Mouse (Mus musculus): Measurements from ENCODE around the gene C9. TPM values are rescaled to one million over a fixed set of nuclear protein-coding genes. Genes with fewer than 3 reads are reported as not detected.

Gene C9
- polyA plus RNA-seq, 1 experiment from 2014 or later, result not detected

DNA sequence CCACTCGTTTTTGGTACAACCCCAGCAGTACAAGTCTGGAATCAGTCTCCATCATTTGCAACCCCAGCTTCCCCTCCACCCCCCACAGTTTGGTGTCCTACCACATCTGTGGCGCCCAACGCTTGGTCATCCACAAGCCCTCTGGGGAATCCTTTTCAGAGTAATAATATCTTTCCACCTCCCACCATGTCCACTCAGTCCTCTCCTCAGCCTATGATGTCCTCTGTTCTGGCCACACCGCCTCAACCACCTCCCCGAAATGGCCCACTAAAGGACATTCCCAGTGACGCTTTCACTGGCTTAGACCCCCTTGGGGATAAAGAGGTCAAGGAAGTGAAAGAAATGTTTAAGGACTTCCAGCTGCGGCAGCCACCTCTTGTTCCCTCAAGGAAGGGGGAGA, 9.8 kb upstream of the C9 start:
- no peaks in the 10 kb centered on the region for H3K9me3 ChIP-seq
- H3K9ac ChIP-seq, result no peak overlapping the region
- H3K36me3 ChIP-seq (replicated peaks), result no peaks in the 10 kb centered on the region
- H3K4me2 ChIP-seq, result no peak overlapping the region
- H3K27me3 ChIP-seq, result no peaks in the 10 kb centered on the region
- H3K27ac ChIP-seq, result no peak overlapping the region
- no peak overlapping the region for H3K4me3 ChIP-seq (replicated peaks)
- peaks cover 6% of the 10 kb centered on the region; the same call in 1 of the 2 replicates for H3K4me1 ChIP-seq
- WGBS, result 92% methylated on average over 7 of the region's 7 CpGs
- no peak for ATAC-seq (ENCODE audit: low FRiP score)

DNA sequence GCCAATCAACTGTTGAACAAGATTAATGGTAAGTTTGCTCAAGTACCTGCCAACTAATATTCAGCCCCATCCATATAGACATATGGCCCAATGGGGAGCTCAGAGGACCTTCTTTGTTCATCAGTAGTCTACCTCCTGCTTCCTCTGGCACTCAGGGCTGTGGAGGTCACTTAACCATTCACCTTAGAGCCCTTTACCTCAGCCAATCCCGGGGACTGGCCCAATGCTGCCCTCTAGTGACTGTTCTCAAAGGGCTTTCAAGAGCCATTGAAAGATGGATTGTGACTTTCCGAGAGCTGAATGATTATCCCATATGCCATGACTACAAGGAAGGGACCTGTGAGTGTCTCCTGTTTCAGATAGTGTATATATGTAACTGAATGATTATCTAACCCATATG, 9.4 kb upstream of the C9 start:
- H3K4me3 ChIP-seq (replicated peaks), result no peak overlapping the region
- H3K36me3 ChIP-seq (replicated peaks), result no peaks in the 10 kb centered on the region
- H3K27ac ChIP-seq, result no peak overlapping the region
- ATAC-seq (ENCODE audit: low FRiP score), result no peak
- H3K27me3 ChIP-seq, result no peaks in the 10 kb centered on the region
- WGBS, result 65% methylated on average over 2 of the region's 2 CpGs
- H3K4me2 ChIP-seq, result no peak overlapping the region
- H3K9me3 ChIP-seq, result no peaks in the 10 kb centered on the region
- H3K4me1 ChIP-seq, result peaks cover 6% of the 10 kb centered on the region; the same call in 1 of the 2 replicates
- H3K9ac ChIP-seq, result no peak overlapping the region

DNA sequence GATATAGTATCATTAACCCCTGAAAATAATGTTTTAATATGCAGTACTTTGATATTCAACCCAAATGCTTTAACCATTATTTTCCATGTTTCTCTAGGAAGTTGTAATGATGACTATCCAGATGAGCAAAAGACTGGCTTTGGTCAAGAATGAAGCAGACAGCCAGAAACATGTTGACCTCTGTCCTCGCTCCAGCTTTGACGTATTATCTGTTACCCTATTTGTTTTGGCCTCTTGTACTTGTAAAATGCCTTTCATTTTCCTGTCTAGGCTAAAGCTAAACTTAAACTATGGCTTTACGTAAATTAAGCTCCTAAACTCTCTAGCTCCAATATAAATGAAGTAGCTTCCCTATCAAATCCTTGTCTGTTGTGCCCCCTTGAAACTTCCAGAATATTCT, 6.4 kb upstream of the C9 start:
- Histone ChIP-seq H3K9ac (no peak overlapping the region), H3K36me3 (replicated peaks) (no peaks in the 10 kb centered on the region), H3K4me1 (no peaks in the 10 kb centered on the region; the same call in 1 of the 2 replicates), H3K27ac (no peak overlapping the region), H3K4me3 (replicated peaks) (no peak overlapping the region), H3K4me2 (no peak overlapping the region), H3K27me3 (no peaks in the 10 kb centered on the region), H3K9me3 (no peaks in the 10 kb centered on the region)
- no peak for ATAC-seq (ENCODE audit: low FRiP score)
- 97% methylated on average over 3 of the region's 3 CpGs for WGBS

DNA sequence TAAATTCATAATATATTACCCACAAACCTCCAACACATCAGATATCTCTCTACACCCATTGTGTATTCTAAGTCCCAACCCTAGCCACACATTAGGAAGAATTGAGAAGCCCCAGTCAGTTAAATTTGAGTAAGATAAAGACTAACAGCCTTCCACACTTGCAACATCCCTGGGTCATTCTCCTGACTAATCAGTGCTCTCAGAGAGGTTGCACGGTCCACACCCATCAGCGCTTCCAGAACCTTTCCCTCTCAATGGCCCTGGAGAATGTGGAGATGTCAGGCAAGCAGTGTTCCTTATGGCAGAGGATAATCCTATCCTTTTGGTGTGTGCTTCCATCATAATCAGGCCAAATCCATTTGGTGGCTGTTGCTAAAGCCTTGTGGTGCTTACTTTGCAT, 675 bp upstream of the C9 start:
- no peak for ATAC-seq (ENCODE audit: low FRiP score)
- Histone ChIP-seq H3K9me3 (no peaks in the 10 kb centered on the region), H3K9ac (no peak overlapping the region), H3K4me1 (peaks cover 10% of the 10 kb centered on the region), H3K4me2 (no peak overlapping the region), H3K27me3 (no peaks in the 10 kb centered on the region), H3K4me3 (replicated peaks) (no peak overlapping the region), H3K36me3 (replicated peaks) (no peaks in the 10 kb centered on the region), H3K27ac (no peak overlapping the region)
- WGBS, result 94% methylated on average over 2 of the region's 2 CpGs

DNA sequence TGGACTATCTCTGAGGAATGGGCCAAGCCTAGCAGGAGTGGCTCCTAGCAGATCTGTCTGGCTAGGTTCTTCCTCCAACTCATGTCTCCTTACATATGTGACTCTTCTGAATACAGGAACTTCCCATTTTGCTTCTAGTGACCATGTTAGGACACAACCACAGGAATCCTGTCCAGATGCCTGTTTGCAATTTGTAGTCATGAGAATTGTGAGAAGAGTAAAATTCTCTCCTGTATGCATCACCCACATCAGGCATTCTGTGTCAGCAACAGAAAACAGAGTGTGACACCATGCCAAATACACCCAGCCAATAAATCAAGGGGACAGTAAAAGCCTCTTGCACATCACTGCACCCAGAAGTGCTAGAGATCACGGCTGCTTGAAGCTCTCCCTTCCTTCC, 1.1 kb downstream of the C9 start:
- 75% methylated on average over 1 of the region's 1 CpGs for WGBS
- ATAC-seq (ENCODE audit: low FRiP score), result no peak

DNA sequence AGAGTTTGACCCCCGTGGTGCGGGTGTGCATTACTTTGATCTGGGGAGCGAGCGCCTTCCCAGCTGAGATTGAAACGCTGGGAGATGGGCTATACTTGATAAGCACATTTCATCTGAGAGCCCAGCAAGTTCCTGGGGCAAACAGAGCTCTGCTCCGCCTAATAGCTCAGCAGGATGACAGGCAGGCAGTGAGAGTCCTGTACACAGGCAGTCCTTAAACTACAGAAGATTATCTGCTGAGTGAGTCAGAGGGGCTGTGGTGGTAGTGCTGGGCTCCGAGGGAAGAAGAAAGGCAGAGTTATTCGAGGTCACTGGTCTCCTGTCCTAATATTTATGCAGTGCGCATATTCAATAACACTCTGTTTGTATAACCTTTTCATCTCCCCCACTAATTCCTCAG, 3.8 kb downstream of the C9 start:
- no peak overlapping the region for H3K27ac ChIP-seq
- no peak overlapping the region for H3K9ac ChIP-seq
- 35% methylated on average over 9 of the region's 9 CpGs for WGBS
- no peaks in the 10 kb centered on the region for H3K27me3 ChIP-seq
- no peaks in the 10 kb centered on the region for H3K36me3 ChIP-seq (replicated peaks)
- ATAC-seq (ENCODE audit: low FRiP score), result 0 out of 2 replicates have a peak, but pooled peaks have one; percentile 55
- H3K9me3 ChIP-seq, result no peaks in the 10 kb centered on the region
- no peak overlapping the region for H3K4me3 ChIP-seq (replicated peaks)
- peaks cover 10% of the 10 kb centered on the region for H3K4me1 ChIP-seq
- H3K4me2 ChIP-seq, result no peak overlapping the region

More for the DNA sequence above, 1.1 kb downstream of the C9 start:
- H3K4me1 ChIP-seq, result peaks cover 10% of the 10 kb centered on the region
- H3K27ac ChIP-seq, result no peak overlapping the region
- no peaks in the 10 kb centered on the region for H3K27me3 ChIP-seq
- H3K4me3 ChIP-seq (replicated peaks), result no peak overlapping the region
- no peak overlapping the region for H3K4me2 ChIP-seq
- H3K36me3 ChIP-seq (replicated peaks), result no peaks in the 10 kb centered on the region
- no peaks in the 10 kb centered on the region for H3K9me3 ChIP-seq
- H3K9ac ChIP-seq, result no peak overlapping the region

DNA sequence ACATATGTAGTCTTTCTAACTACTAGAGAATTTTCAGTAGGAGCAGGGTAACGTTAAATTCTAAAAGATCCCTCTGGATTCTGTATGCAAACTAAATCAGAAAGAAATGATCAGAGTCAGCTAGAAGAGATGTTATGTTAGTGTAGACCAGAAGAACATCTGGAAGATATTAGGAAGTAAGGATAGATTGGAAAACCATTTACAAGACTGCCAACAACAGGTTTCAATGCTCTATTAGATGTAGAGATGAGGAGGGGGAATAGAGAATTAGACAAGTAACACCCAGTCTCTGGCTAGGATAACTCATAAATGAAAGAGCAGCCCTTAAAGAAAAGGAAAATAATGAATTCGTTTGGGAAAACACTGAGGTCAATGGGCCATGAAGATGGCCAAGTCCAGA, 9.3 kb downstream of the C9 start:
- Histone ChIP-seq H3K4me2 (no peak overlapping the region), H3K9me3 (no peaks in the 10 kb centered on the region), H3K27ac (no peak overlapping the region), H3K36me3 (replicated peaks) (no peaks in the 10 kb centered on the region), H3K4me3 (replicated peaks) (no peak overlapping the region), H3K27me3 (no peaks in the 10 kb centered on the region), H3K9ac (no peak overlapping the region), H3K4me1 (no peaks in the 10 kb centered on the region)
- 77% methylated on average over 2 of the region's 2 CpGs for WGBS
- no peak for ATAC-seq (ENCODE audit: low FRiP score)

DNA sequence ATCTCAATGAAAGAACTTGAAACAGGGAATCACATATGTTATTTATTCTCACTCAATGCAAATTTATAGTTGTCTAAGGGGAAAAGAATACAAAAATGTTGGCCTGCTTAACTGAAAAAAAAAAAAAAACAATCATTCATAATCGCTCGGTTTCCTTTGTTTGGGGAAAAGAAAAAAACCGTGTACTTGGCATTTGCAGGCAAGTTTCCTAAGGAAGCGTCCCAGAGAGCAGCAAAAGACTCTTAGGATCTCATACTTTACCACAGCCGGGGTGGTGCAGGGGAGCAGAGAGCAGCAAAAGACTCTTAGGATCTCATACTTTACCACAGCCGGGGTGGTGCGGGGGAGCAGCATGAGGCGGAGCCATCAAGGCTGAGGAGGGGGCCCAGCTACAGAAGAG, 16.3 kb downstream of the C9 start:
- 74% methylated on average over 8 of the region's 8 CpGs for WGBS
- Histone ChIP-seq H3K4me2 (no peak overlapping the region), H3K9me3 (no peaks in the 10 kb centered on the region), H3K4me3 (replicated peaks) (no peak overlapping the region), H3K27me3 (no peaks in the 10 kb centered on the region), H3K27ac (no peak overlapping the region), H3K9ac (no peak overlapping the region), H3K4me1 (no peaks in the 10 kb centered on the region), H3K36me3 (replicated peaks) (no peaks in the 10 kb centered on the region)
- ATAC-seq (ENCODE audit: low FRiP score), result no peak

DNA sequence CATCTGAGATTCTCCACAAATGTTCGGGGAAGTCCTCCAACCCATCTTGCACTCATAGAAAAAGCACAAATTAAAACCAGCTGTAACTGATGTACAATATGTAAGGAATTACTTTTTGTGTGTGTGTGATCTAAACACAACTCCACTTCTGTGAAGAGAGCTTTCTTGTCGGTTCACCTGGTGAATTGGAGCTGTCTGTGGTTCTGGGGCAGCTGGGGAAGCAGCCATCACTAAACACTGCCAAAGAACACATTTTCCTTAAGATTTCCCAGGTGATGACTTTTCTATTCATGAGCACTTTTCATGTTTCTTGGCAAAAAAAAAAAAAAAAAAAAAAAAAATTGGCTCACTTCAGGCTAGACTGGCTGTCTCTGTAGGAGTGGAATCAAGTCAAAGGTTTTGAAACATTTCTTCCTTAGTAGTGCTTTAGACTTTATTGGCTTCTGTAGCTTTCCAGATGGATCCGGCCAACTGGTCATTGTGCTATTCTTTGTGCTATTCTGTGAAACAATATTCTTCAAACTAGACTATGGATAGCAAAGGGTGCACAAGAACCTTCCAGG, 18.3 kb downstream of the C9 start:
- WGBS, result 86% methylated on average over 3 of the region's 3 CpGs
- H3K27me3 ChIP-seq, result no peaks in the 10 kb centered on the region
- no peak overlapping the region for H3K9ac ChIP-seq
- H3K4me1 ChIP-seq, result no peaks in the 10 kb centered on the region
- ATAC-seq (ENCODE audit: low FRiP score), result no peak
- H3K4me3 ChIP-seq (replicated peaks), result no peak overlapping the region
- H3K27ac ChIP-seq, result no peak overlapping the region
- no peaks in the 10 kb centered on the region for H3K9me3 ChIP-seq
- H3K4me2 ChIP-seq, result no peak overlapping the region
- no peaks in the 10 kb centered on the region for H3K36me3 ChIP-seq (replicated peaks)

DNA sequence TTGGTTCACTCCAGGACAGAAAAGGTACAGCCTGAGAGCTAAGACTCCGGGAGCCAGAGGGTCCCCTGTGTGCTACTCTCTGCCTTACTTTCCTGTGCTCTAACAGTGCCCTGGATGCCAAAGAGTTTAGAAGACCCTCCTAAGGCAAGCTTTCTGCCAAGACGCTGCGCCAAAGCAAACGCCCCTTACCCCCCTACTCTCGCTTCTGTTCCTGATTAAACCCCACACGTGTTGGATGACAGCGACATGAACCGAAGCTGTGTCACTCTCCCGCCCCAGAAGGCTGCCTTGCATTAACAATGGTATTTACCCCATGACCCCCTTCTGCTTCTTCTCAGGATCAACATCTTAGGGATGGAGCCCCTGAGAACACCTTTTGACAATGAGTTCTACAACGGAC, 21.9 kb downstream of the C9 start:
- Histone ChIP-seq H3K27ac (no peak overlapping the region), H3K27me3 (no peaks in the 10 kb centered on the region), H3K4me1 (no peaks in the 10 kb centered on the region), H3K36me3 (replicated peaks) (no peaks in the 10 kb centered on the region), H3K9ac (no peak overlapping the region), H3K4me3 (replicated peaks) (no peak overlapping the region), H3K4me2 (no peak overlapping the region), H3K9me3 (no peaks in the 10 kb centered on the region)
- WGBS, result 74% methylated on average over 10 of the region's 10 CpGs
- ATAC-seq (ENCODE audit: low FRiP score), result no peak

DNA sequence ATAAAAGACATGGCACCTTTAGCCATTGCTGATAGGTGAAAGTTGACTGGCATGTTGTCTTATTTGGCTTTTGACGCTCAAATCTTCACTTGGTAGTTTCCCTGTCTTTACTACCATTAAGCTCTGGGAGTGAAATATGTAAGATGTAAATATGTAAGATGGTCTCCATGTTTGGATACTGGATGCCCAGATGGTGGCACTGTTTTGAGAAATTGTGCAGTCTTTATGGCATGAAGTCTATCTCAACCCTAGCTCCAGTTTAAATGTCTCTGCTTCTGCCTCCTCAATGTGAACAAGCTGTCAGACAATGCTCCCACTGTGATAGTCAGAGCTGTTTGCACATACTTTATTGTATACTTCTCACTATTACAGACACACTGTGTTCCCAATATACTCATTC, 23.7 kb downstream of the C9 start:
- Histone ChIP-seq H3K4me2 (no peak overlapping the region), H3K9me3 (no peaks in the 10 kb centered on the region), H3K4me3 (replicated peaks) (no peak overlapping the region), H3K36me3 (replicated peaks) (no peaks in the 10 kb centered on the region), H3K4me1 (no peaks in the 10 kb centered on the region), H3K9ac (no peak overlapping the region), H3K27ac (no peak overlapping the region), H3K27me3 (no peaks in the 10 kb centered on the region)
- 91% methylated on average over 1 of the region's 1 CpGs for WGBS
- no peak for ATAC-seq (ENCODE audit: low FRiP score)

DNA sequence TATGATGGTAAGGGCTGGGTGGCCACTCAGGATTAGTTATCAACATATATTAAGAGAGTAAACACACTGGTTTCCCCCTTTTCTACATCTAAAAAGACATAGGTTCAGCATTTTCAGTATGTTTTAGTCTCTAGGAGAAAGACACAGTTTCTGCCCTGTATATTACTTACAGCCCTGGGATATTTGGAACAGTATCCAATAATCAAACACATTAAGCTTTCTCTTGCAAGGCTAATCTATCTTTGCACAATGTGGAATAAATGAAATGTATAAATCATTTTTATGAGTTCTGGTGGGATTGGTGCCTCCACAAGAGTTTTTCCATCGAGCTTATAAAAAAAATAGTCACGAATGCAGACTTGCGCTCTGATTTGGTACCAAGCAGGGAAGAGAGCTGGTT, 24.3 kb downstream of the C9 start:
- Histone ChIP-seq H3K27me3 (no peaks in the 10 kb centered on the region), H3K9me3 (no peaks in the 10 kb centered on the region), H3K4me2 (no peak overlapping the region), H3K36me3 (replicated peaks) (no peaks in the 10 kb centered on the region), H3K9ac (no peak overlapping the region), H3K4me1 (no peaks in the 10 kb centered on the region), H3K27ac (no peak overlapping the region), H3K4me3 (replicated peaks) (no peak overlapping the region)
- 96% methylated on average over 3 of the region's 3 CpGs for WGBS
- ATAC-seq (ENCODE audit: low FRiP score), result no peak

DNA sequence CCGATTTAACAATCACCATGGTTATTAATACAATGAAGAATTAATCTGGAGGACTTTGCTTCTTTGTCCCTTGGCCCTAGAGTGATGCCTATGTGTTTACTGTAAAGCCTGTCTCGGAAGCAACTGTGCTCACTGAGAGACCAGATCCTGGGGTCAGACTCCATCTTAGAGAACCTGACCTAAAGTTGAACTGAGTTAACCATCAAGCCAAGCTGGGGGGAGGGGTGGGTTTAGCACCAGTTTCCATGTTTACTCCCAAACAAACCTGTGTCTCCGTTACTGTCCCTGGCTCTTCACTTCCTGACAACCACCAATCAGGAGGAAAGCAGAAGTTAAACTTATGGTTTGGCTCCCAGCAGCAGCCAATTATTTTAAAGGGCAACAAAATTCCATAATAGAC, 38.4 kb downstream of the C9 start:
- Histone ChIP-seq H3K4me2 (no peak overlapping the region), H3K27ac (no peak overlapping the region), H3K36me3 (replicated peaks) (no peaks in the 10 kb centered on the region), H3K27me3 (no peaks in the 10 kb centered on the region), H3K9ac (no peak overlapping the region), H3K4me1 (no peaks in the 10 kb centered on the region), H3K4me3 (replicated peaks) (no peak overlapping the region), H3K9me3 (no peaks in the 10 kb centered on the region)
- ATAC-seq (ENCODE audit: low FRiP score), result no peak
- 88% methylated on average over 3 of the region's 3 CpGs for WGBS

Measured in forebrain, embryonic 12.5 days (tissue).